ENCODE assay signal across 17 mouse cellular contexts in genomic region chr9:52574066-52574465, GRCm38 (mm10).
DNase-seq lines count a peak whose midpoint lies in the region; ATAC-seq lines count a peak whose summit lies in the region.
"Had no signal": no experiment of that assay in that cellular context is flagged by ENCODE, and none has a peak within 500 bp of the region (broad histone marks: within the 10 kb centered on the region; RNA-seq: fewer than 3 reads in every experiment).

No protein-coding gene starts in this region.

- no peaks in the 10 kb centered on the region for H3K36me3 ChIP-seq in neural tube, embryonic 15.5 days
- H3K36me3 ChIP-seq in midbrain, embryonic 15.5 days (replicated peaks): no peaks in the 10 kb centered on the region
- H3K36me3 ChIP-seq: embryonic facial prominence, embryonic 15.5 days; neural tube, embryonic 13.5 days; stomach, embryonic 15.5 days had no signal

- peaks cover 5% of the 10 kb centered on the region; the same call in 1 of the 2 replicates for H3K4me1 ChIP-seq in neural tube, embryonic 15.5 days
- H3K4me1 ChIP-seq in midbrain, embryonic 15.5 days: 0 out of 2 replicates have a peak, but pooled peaks cover 8% of the 10 kb centered on the region
- H3K4me1 ChIP-seq: embryonic facial prominence, embryonic 15.5 days; neural tube, embryonic 13.5 days; stomach, embryonic 15.5 days had no signal

- intact Hi-C loops in heart, postnatal 25 days (cut with DNase I): no loop called here

- no peaks in the 10 kb centered on the region for H3K9me3 ChIP-seq in neural tube, embryonic 15.5 days (replicated peaks)
- H3K9me3 ChIP-seq in midbrain, embryonic 15.5 days: no peaks in the 10 kb centered on the region
- H3K9me3 ChIP-seq: embryonic facial prominence, embryonic 15.5 days; neural tube, embryonic 13.5 days; stomach, embryonic 15.5 days had no signal

- H3K9ac ChIP-seq in neural tube, embryonic 15.5 days (replicated peaks): no peak overlapping the region
- no peak overlapping the region for H3K9ac ChIP-seq in midbrain, embryonic 15.5 days
- H3K9ac ChIP-seq: embryonic facial prominence, embryonic 15.5 days; neural tube, embryonic 13.5 days; stomach, embryonic 15.5 days had no signal

- no peak overlapping the region for H3K4me3 ChIP-seq in neural tube, embryonic 15.5 days (replicated peaks)
- no peak overlapping the region for H3K4me3 ChIP-seq in midbrain, embryonic 15.5 days
- H3K4me3 ChIP-seq: embryonic facial prominence, embryonic 15.5 days; neural tube, embryonic 13.5 days; stomach, embryonic 15.5 days had no signal

- ATAC-seq in neural tube, embryonic 15.5 days (ENCODE audit: low FRiP score): no peak
- ATAC-seq in midbrain, embryonic 15.5 days (replicated peaks): no peak
- ATAC-seq: forebrain, embryonic 14.5 days; intestine, embryonic 16.5 days; Patski had no signal

- no peak for DNase-seq in neural tube, embryonic 10.5 days (ENCODE audit: extremely low spot score, low spot score)
- peak; percentile 35 for DNase-seq in layer of hippocampus, adult 9-10 months (ENCODE audit: low spot score)
- DNase-seq in urinary bladder, postnatal 10 days (ENCODE audit: low spot score): no peak
- DNase-seq in heart, postnatal 25 days (ENCODE audit: low spot score): no peak
- no peak for DNase-seq in kidney, postnatal 10 days
- DNase-seq: adrenal gland, adult 2 months; cerebellum, postnatal 36 days; kidney, postnatal 4 days; thymus, postnatal 4 days had no signal

- WGBS in neural tube, embryonic 15.5 days: 51% methylated on average over 4 of the region's 4 CpGs
- WGBS in midbrain, embryonic 15.5 days: 50% methylated on average over 4 of the region's 4 CpGs

- peak overlapping the region; percentile 41 for H3K27ac ChIP-seq in neural tube, embryonic 15.5 days (replicated peaks)
- H3K27ac ChIP-seq in midbrain, embryonic 15.5 days: peak overlapping the region; percentile 15; the same call in 1 of the 2 replicates
- H3K27ac ChIP-seq: embryonic facial prominence, embryonic 15.5 days; neural tube, embryonic 13.5 days; stomach, embryonic 15.5 days had no signal

- H3K4me2 ChIP-seq in neural tube, embryonic 15.5 days: peak overlapping the region; percentile 15; the same call in 1 of the 2 replicates
- H3K4me2 ChIP-seq in midbrain, embryonic 15.5 days: no peak overlapping the region
- H3K4me2 ChIP-seq: embryonic facial prominence, embryonic 15.5 days; neural tube, embryonic 13.5 days; stomach, embryonic 15.5 days had no signal

- H3K27me3 ChIP-seq in neural tube, embryonic 15.5 days (replicated peaks): no peaks in the 10 kb centered on the region
- no peaks in the 10 kb centered on the region for H3K27me3 ChIP-seq in midbrain, embryonic 15.5 days (replicated peaks)
- H3K27me3 ChIP-seq: embryonic facial prominence, embryonic 15.5 days; neural tube, embryonic 13.5 days; Patski; stomach, embryonic 15.5 days had no signal
